Mouse (Mus musculus): ENCODE data around the gene Hdac7. TPM values are rescaled to one million over a fixed set of nuclear protein-coding genes. Genes with fewer than 3 reads are reported as not detected.

Gene Hdac7
- polyA plus RNA-seq, 1 experiment from 2014 or later: 28.0 TPM

DNA sequence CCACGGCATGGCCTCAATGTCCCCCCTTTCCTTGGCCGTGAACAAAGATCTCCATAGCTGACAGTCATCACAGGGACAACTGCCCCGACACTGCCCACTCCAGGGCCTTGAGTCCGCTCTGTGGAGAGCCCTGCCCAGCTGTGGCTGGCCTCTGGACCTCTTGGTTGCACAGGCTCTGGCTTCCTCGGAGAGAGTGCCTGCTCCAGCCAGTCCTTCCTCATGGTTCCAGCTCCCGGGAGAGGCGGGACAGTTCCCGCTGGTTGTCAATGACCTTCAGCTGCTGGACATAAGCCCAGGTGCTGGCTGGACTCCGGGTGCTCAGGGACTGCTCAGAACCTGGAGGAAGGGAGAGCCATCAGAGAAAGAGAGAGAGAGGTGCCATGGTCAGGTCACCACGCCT is 99.0 kb downstream of the Hdac7 start:
- ATAC-seq (ENCODE audit: low FRiP score) (no peak), DNase-seq (ENCODE audit: low spot score) (no peak)
- peak overlapping the region; percentile 14; the same call in 1 of the 2 replicates for H3K27ac ChIP-seq
- H3K4me2 ChIP-seq (replicated peaks): no peak overlapping the region
- H3K9ac ChIP-seq: no peak overlapping the region; the same call in 1 of the 2 replicates
- H3K27me3 ChIP-seq (ENCODE audit: control insufficient read depth, insufficient read depth, low read length): no peaks in the 10 kb centered on the region
- H3K36me3 ChIP-seq (replicated peaks; ENCODE audit: control insufficient read depth, insufficient read depth): no peaks in the 10 kb centered on the region
- WGBS: 76% methylated on average over 10 of the region's 10 CpGs
- peaks cover 19% of the 10 kb centered on the region for H3K4me1 ChIP-seq (replicated peaks; ENCODE audit: control insufficient read depth, insufficient read depth, low read length)
- H3K4me3 ChIP-seq (replicated peaks; ENCODE audit: low read length): no peak overlapping the region
- no peaks in the 10 kb centered on the region for H3K9me3 ChIP-seq (ENCODE audit: control insufficient read depth, low read length)

DNA sequence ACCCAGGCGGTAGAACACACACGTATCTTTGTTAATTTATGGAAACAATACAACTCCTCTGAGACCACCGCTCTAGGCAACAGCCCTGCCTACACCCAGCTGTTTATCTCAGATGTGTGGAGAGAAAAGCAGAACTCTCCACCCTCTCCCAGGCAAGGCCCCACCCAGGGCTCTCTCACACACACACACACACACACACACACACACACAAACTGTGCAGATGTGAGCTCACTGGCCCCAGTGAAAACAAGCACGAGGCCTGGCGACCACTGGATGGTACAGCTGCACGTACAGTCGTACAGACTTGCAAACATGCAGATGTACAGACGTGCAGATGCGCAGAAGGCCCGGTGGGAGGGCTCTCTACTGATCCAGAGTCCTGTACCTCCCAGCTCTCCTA is 99.4 kb downstream of the Hdac7 start:
- H3K4me1 ChIP-seq (replicated peaks; ENCODE audit: control insufficient read depth, insufficient read depth, low read length): peaks cover 15% of the 10 kb centered on the region; the same call in 1 of the 2 replicates
- no peak for DNase-seq (ENCODE audit: low spot score)
- H3K9me3 ChIP-seq (ENCODE audit: control insufficient read depth, low read length): no peaks in the 10 kb centered on the region
- H3K36me3 ChIP-seq (replicated peaks; ENCODE audit: control insufficient read depth, insufficient read depth): no peaks in the 10 kb centered on the region
- no peak overlapping the region for H3K4me3 ChIP-seq (replicated peaks; ENCODE audit: low read length)
- no peaks in the 10 kb centered on the region for H3K27me3 ChIP-seq (ENCODE audit: control insufficient read depth, insufficient read depth, low read length)
- peak; percentile 43; the same call in 1 of the 2 replicates for ATAC-seq (ENCODE audit: low FRiP score)
- no peak overlapping the region for H3K9ac ChIP-seq
- H3K4me2 ChIP-seq (replicated peaks): no peak overlapping the region
- peak overlapping the region; percentile 14; the same call in 1 of the 2 replicates for H3K27ac ChIP-seq
- WGBS: 54% methylated on average over 10 of the region's 10 CpGs

DNA sequence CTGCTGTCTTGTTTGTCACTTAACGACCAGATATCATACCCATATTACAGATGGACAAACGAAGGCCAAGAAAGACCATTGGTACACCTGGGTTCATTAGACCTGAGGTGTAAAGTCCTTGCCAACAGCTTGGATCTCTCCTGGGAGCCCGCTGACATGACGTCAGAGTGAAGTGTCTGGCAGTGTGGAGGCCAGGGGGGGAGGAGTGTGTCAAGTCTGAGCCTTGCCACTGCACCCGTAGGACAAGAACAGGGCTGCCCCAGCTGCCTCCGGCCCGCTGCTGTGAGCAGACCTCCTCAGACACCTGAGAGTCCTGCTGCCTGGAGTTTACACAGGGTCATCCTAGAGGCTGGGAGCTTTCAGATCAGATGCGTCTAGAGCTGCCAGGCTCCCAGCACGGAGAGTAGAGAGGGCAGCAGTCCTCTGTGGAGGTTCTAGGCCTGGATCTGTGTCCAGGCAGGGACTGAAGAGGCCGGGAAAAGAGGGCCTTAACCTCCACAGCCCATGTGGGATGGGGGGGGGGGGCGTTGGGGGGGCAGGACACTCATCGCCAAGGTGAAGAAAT is 100.3 kb downstream of the Hdac7 start:
- Histone ChIP-seq H3K36me3 (replicated peaks; ENCODE audit: control insufficient read depth, insufficient read depth) (no peaks in the 10 kb centered on the region), H3K27me3 (ENCODE audit: control insufficient read depth, insufficient read depth, low read length) (no peaks in the 10 kb centered on the region), H3K27ac (no peak overlapping the region), H3K9ac (no peak overlapping the region), H3K4me1 (replicated peaks; ENCODE audit: control insufficient read depth, insufficient read depth, low read length) (peaks cover 15% of the 10 kb centered on the region; the same call in 1 of the 2 replicates), H3K4me3 (replicated peaks; ENCODE audit: low read length) (no peak overlapping the region), H3K9me3 (ENCODE audit: control insufficient read depth, low read length) (no peaks in the 10 kb centered on the region), H3K4me2 (replicated peaks) (no peak overlapping the region)
- ATAC-seq (ENCODE audit: low FRiP score) (no peak), DNase-seq (ENCODE audit: low spot score) (no peak)
- 70% methylated on average over 11 of the region's 12 CpGs for WGBS

DNA sequence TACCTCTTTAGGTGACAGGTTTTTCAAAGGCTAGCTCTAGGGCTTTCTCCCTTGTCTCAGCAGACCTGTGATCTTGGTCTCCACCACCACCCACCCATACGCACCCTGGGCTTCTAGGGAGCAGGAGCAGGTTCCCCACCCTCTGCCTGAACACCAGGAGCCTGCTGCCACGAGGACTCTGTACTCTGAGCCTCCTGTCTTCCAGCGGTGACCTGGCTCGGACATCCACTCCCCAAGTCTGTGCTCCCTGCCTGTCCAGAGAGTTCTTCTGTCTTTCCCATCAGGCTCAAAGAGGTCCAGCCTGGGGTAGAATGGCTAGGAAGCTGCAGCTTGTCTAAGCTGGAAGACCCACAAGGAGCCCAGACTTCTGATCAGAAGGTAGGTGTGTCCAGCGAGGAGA is 101.1 kb downstream of the Hdac7 start:
- Histone ChIP-seq H3K27ac (no peak overlapping the region), H3K9ac (no peak overlapping the region), H3K4me1 (replicated peaks; ENCODE audit: control insufficient read depth, insufficient read depth, low read length) (peaks cover 15% of the 10 kb centered on the region; the same call in 1 of the 2 replicates), H3K36me3 (replicated peaks; ENCODE audit: control insufficient read depth, insufficient read depth) (no peaks in the 10 kb centered on the region), H3K9me3 (ENCODE audit: control insufficient read depth, low read length) (no peaks in the 10 kb centered on the region), H3K27me3 (ENCODE audit: control insufficient read depth, insufficient read depth, low read length) (no peaks in the 10 kb centered on the region), H3K4me2 (replicated peaks) (no peak overlapping the region), H3K4me3 (replicated peaks; ENCODE audit: low read length) (no peak overlapping the region)
- DNase-seq (ENCODE audit: low spot score) (no peak), ATAC-seq (ENCODE audit: low FRiP score) (no peak)
- WGBS: 88% methylated on average over 5 of the region's 5 CpGs

Other genes starting within 250 kb of the Hdac7 start
- 42.1 and 45.6 TPM in 2 replicates for gene Rpap3, start 138.7 kb downstream of the Hdac7 start, polyA plus RNA-seq (2014; fragmentation: Nextera tagmentation; extraction: Ambion mirVana)
- gene Endou, start 113.2 kb downstream of the Hdac7 start, polyA plus RNA-seq (2014; fragmentation: Nextera tagmentation; extraction: Ambion mirVana): 0.20 and 0.31 TPM in 2 replicates
- 7.3 and 9.6 TPM in 2 replicates for gene Rapgef3, start 76.5 kb downstream of the Hdac7 start, polyA plus RNA-seq (2014; fragmentation: Nextera tagmentation; extraction: Ambion mirVana)
- gene Slc48a1, start 66.0 kb downstream of the Hdac7 start, polyA plus RNA-seq (2014; fragmentation: Nextera tagmentation; extraction: Ambion mirVana): 92.6 and 101 TPM in 2 replicates
- gene Vdr, start 66.1 kb upstream of the Hdac7 start, polyA plus RNA-seq (2014; fragmentation: Nextera tagmentation; extraction: Ambion mirVana): 0.08 and 0.27 TPM in 2 replicates
- gene Tmem106c, start 119.7 kb upstream of the Hdac7 start, polyA plus RNA-seq (2014; fragmentation: Nextera tagmentation; extraction: Ambion mirVana): 54.9 and 58.0 TPM in 2 replicates
- 24.0 and 30.8 TPM in 2 replicates for gene Col2a1, start 160.2 kb upstream of the Hdac7 start, polyA plus RNA-seq (2014; fragmentation: Nextera tagmentation; extraction: Ambion mirVana)
- gene Pfkm, start 248.1 kb upstream of the Hdac7 start, polyA plus RNA-seq (2014; fragmentation: Nextera tagmentation; extraction: Ambion mirVana): 77.6 and 83.0 TPM in 2 replicates
- gene Senp1, start 249.2 kb upstream of the Hdac7 start, polyA plus RNA-seq (2014; fragmentation: Nextera tagmentation; extraction: Ambion mirVana): 22.9 and 23.6 TPM in 2 replicates